Mouse (Mus musculus): ENCODE data around the gene C1rl. TPM values are rescaled to one million over a fixed set of nuclear protein-coding genes. Genes with fewer than 3 reads are reported as not detected.
"Not testable (repeated sequence)": the region's sequence is repeated elsewhere in the genome, so short reads cannot be mapped to it uniquely, and the experiment has no call there.

Gene C1rl
- total RNA-seq, 2 experiments from 2014 or later, result 0.64 to 1.2 TPM

DNA sequence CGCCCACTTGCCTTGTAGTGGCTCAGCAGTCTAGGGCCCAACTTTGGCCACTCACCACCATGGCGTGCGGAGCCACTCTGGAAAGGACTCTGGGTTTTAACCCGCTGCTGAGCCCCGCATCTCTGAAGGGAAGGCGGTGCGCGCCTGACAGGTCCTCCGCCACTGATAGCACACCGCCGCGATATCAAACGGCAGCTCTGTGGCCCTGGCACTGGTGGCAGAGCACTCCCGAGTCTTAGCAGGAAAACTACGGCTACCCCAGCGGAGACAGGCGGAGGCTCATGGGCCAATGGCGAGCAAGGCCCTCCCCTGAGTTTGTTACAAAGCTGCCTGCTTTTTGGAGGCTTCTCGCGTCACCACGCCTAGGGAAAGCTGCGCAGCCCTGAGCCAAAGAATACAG is 59.9 kb downstream of the C1rl start:
- intact Hi-C loops (cut with DNase I; ENCODE audit: low total_unique reads), result no loop called here
- DNase-seq, result no peak

DNA sequence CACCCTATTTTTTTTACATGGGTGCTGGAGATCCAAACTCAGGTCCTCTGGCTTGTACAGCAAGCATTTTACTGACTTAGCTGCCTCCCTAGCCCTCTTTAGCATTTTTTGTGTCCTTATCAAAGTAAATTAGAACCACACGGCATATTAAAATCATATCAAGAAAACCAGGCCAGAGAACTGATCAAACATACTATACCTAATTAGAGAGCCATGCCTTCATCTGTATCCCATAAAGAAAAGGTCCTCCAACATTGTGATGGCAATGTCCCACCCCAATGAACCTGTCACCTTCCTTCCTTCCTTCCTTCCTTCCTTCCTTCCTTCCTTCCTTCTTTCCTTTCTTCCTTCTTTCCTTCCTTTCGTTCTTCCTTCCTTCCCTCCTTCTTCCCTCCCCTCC is 63.0 kb downstream of the C1rl start:
- DNase-seq; intact Hi-C loops (cut with DNase I; ENCODE audit: low total_unique reads): not testable (repeated sequence)

Other genes with a start within 250 kb of the C1rl start
- gene Cd163, start 188.5 kb upstream of the C1rl start, total RNA-seq (2021), result 10 to 100 TPM; 13.6 to 19.2 TPM
- 10 to 100 TPM; 23.0 to 24.0 TPM for gene Pex5, start 78.0 kb upstream of the C1rl start, total RNA-seq (2021)
- 1 to 10 TPM in 1 of 2 experiments, under 1 TPM in 1; 0.60 to 1.6 TPM for gene Clstn3, start 28.3 kb upstream of the C1rl start, total RNA-seq (2021)
- gene C1ra, start 19.3 kb downstream of the C1rl start, total RNA-seq (2021), result 10 to 100 TPM; 11.8 to 16.3 TPM
- 10 to 100 TPM; 31.6 to 40.4 TPM for gene C1s1, start 49.2 kb downstream of the C1rl start, total RNA-seq (2021)
- 1 to 10 TPM; 1.3 to 2.3 TPM for gene C1rb, start 77.2 kb downstream of the C1rl start, total RNA-seq (2021)
- under 1 TPM; 0.78 to 0.96 TPM for gene C1s2, start 143.0 kb downstream of the C1rl start, total RNA-seq (2021)
- gene Lpcat3, start 169.9 kb downstream of the C1rl start, total RNA-seq (2021), result 10 to 100 TPM; 26.3 to 32.3 TPM
- 10 to 100 TPM; 51.8 to 57.5 TPM for gene Emg1, start 219.1 kb downstream of the C1rl start, total RNA-seq (2021)
- 100 to 1,000 TPM; 179 to 184 TPM for gene Phb2, start 219.2 kb downstream of the C1rl start, total RNA-seq (2021)
- 1 to 10 TPM; 1.7 to 1.9 TPM for gene Ptpn6, start 245.6 kb downstream of the C1rl start, total RNA-seq (2021)
- 100 to 1,000 TPM; 207 to 228 TPM for gene Grcc10, start 248.3 kb downstream of the C1rl start, total RNA-seq (2021)